Mouse (Mus musculus) urinary bladder, postnatal 4 days (tissue): ENCODE measurements around the gene Gm17268.
A peak's percentile ranks its signal among the peaks of the same experiment; 100 is the strongest.

Source experiments
- DNase-seq, 2 experiments: peaks; one replicate each; pipeline ENCODE4 v3.0.0; 2021 to 2022; ENCODE audit warnings: low spot score in 2 of 2

Gene Gm17268

DNA sequence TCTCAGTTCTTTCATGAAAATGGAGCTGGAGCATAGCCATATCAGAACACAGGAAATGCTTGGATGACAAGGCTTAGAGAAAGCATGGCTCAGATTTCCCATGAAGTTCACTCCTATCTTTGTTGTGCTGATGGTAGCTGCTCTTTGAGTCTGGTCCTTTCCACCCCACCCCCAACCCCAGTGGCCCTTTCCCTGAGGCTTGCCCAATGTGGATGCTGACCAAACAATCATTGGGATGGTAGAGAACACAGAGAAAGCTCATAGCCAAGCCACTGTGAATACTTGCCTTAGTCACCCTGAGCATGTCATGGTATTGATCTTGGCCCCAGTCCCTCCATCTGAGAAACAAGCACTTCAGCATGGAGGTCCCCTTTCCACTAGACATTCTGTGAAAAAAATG, 6.2 kb downstream of the Gm17268 start:
- DNase-seq: no peak

DNA sequence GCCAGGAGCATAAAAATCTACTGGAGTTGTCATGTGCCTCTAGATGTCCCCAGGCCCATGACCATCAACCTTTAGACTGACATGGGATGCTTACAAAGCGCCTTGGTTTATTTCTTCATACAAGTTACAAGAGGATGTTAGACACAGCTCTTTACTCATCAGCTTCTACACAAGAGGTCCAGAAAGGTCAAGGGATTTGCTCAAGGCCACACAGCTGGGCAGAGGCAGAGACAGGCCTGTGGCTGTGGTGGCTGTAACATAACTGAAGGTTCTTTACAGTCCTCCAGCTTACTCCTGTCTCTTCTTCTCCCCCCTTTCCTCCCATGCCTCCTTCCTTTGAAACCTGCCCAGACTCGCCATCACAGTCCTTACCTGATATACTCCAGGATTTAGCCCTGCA, 8.2 kb downstream of the Gm17268 start:
- DNase-seq: no peak

DNA sequence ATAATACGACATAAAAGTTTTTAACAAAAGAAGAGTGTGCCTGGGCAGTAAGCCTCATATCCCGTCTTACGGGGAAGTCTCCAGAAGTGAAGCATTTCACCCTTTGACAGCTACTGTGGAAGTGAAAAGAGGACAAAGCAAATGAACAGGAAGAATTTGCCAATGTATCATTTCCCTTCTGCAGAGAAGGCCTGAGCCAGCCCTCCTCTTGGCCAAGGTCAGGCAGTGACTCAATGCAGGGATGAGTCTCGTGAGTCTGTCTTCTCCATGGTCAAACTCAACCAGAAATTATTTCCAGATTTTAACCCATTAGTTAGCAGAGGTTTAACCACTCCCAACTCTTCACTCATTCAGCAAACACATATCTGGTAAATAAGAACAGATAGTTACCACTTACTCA, 14.6 kb downstream of the Gm17268 start:
- no peak for DNase-seq

DNA sequence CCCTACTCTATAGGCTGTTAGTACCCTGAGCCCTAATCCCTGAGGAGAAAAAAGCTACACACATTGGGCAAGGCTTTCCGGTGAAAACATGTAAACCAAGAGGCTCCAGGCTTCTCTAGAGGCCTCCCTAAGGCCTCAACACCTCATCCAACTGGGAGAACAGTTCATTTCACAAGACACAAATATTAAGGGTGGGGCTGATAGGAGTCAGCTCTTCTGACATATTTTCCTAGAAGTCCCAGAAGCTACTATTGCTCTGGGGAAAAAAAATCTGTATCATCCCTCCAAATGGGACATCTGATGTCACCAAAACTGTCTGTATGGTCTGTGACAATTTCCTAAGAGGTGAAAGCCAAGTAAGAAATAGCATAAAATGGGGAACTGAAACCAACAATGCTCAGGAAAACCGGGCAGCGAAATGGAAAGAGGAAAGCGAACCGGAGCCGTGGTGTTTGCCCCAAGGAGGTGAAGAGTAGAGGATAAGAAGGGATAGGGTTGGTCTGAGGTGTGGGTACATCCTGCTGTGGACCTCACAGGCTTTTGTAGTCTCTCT, 15.8 kb downstream of the Gm17268 start:
- no peak for DNase-seq

DNA sequence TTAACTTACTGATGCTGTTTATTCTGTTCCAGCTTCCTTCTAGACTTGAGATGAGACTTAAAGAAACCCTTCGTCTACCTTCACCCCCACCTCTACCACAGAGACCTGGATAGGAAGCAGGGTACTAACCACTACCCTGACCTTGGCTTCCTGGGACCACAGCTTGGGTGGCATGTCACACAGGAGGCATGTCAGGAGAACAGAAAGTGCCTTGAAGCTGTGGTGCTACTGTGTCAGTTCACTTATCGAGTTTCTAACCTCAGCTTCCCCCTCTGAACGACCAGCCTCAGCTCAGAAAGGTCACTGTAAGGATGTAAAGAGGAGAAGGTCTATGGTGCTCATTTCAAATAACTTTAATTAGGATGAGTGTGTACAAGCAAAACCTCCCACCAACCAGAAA, 17.0 kb downstream of the Gm17268 start:
- DNase-seq: no peak

DNA sequence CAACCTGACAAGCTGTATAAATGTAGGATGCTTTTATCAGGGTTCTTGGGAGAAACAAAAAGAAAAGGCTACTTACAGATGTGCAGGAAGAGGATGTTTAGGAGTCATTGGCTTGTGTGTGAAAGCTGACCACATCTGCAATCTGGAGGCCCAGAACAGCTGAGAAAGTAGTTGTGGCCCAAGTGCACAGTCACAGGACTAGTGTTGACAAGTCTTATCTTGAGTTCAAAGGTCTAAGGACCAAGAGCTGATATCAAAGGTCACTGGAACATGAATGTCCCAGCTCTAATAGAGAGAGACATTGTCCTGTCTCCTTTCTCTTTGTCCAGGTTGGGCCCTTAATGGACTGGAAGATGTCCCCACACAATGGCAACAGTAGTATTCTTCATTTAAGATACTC, 18.6 kb downstream of the Gm17268 start:
- DNase-seq: no peak

DNA sequence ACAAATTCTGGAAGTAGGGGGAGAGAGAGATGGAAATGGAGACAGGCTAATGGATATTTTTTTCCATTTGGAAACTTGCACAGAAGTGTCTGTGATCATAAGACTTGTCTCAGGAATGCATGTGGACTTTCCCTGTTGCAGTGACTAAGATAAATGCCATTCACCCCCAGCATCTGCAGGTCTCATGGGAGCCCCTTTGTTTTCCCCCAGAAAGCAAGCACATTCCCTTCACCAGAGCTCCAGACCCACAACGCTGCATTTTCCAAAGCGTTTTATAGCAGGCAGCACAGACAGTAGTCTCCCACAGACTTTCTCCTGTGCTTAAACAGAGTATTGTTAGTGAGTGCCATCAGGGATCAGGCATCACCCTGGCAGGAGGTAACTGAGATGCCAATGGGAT, 19.0 kb downstream of the Gm17268 start:
- DNase-seq: no peak

DNA sequence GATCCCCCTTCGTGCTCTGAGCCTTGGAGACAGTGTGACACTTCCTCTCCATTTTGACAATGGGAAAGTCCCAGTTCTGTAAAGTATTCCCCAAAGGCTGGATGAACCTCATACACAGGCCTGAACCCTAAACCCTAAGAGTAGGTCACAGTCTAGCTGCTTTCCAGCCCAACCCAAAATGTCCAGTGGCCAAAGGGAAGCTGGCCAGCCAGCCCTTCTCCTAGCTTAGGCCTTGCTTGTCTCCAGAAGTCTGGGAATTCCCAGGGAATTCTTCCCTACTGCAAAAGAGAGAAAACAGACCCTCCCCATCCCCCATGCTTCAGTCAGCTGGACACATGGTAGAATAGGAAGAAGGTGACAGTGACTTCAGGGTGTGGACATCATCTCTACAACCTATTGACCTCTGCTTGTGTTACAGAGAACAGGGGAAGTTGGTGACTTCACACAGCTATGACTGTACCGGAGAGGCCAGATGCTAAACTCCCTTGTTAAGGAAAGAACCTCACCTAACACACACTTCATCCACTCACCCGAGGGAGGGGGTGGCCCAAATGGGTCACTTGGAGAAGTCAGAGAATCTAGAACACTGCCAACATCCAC, 22.1 kb downstream of the Gm17268 start:
- DNase-seq: no peak

DNA sequence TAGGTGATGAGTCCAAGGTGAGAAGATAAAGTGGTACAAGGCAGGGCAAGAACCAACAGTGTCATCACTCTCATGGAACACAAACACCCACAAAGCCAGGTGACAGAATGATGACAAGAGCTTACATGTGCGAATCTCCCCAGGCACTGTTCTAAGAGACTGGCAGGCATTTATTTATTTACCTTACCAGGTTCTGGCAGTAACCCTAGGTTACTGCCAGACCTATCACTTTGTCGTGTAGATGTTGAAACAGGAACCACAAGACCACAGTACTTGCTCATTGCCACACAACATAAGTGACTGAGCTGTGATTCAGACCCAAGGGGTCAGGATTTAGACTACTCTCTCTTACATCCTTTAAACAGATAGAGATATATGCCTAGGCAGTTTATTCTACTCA, 23.3 kb downstream of the Gm17268 start:
- DNase-seq: no peak

DNA sequence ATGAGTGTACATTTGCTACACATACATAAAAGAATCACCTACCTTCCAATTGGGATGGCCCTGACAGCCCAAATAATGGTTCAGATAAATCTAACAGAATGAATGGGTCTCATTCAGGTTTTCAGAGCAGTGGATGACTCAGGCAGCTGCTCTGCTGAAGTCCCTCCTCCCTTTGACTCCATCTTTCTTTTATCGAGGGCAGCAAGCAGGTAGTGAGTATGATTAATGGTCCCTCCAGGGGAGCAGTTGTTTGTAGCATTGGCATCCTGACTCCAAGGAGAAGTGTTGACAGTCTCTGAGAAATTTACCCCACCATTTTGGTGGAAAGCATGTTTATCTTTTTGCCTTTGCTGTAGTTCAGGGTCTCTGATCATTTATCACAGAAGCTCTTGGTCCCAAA, 24.6 kb downstream of the Gm17268 start:
- DNase-seq: no peak

DNA sequence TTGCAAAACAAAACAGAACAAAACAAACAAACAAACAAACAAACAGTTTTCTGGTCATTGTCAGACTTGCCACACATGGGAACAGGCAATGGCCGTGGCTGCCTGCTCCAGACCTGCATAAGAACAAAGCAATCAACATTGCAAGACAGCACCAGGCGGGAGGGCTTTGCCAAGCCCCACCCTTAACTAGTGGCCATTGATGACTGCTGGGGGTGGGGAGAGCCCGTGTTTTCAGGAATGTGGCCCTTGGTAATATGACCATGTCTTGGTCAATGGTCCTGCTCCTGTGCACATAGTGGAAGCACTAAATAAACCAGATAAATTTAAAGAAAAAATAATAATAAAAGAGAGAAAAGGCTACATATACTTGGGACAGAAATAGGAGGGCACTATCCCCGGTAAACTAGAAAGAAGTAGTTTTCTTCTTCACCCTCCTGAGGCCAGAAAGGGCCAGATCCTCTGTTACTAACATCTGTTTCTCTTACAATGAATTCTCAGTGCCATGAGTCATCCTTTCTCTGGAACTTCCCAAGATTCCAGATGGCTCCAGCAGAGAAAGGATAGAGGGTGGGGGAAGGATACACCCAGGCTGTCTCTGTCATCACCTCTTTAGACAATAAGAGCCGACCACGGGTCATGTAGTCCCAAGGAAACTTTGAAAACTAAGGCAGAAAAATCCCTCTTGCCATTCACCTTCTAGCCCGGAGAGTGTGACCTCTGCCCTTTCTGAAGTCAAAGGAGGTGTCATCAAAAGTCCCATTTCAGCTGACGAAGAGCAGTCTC, 26.8 kb downstream of the Gm17268 start:
- DNase-seq: no peak

DNA sequence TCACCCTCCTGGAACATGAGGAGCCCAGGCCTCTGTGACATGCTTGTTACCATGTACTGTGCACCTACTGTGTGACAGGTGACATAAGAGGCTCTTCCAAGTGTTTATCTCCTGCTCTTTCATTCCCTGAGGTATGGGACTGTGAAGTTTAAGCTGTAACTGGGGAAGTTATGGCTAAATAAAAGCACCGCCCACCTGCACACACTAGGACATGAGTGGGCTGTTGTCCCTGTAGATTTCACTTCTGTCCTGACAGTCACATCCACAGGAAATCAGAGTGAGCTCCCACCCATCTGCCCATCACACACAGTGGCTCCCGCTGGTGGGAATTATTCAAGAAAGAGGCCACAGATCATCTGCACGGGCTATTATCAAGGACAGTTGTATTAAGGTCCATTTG, 28.2 kb downstream of the Gm17268 start:
- no peak for DNase-seq

DNA sequence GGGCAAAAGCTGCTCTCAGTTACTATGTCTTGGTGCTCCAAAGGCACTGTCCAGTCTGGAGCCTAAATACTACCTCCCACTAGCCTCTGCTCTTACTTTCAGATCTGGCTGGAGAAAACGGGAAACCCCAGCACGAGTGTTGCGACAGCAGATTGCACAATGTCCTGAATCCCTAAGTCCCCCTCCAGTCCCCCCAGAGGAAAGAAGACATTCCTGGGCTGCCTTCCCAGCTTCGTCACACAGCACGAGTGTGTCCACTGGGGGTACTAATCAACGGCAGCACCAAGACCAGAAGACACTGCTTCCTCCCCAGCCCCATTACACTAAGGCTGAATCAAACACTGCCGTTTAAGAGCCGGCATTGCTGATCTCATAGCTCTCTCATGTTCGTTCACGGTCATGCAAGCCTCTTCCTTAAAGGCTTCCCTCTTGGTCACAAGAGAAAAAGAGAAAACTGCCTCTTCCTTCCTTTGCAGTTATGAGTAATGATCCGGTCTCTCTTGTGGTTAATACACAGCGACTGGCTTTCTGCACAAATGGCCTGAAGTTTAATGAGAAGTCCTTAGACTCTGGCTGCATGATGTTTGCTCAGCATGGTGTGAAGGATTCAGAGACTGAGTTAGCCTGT, 31.5 kb downstream of the Gm17268 start:
- DNase-seq: peak; percentile 29 to 65

DNA sequence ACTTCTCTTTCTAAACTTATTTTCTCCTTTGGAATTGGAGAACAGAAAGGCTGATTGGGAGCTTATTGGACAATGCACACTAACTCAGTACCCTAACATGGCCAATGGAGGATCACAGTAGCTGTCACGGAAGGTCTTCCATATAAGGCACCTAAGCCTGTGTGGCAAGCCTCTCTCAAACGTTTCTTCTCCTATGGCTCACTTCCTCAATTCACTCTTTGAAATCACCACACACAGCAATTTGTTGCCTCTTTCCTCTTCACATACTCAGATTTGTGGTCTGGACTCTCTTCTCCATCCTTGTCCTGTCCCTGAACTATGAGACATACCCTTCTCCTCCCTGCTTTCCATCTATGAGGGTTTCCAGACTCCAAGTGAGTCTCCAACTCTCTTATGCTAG, 33.6 kb downstream of the Gm17268 start:
- no peak for DNase-seq

DNA sequence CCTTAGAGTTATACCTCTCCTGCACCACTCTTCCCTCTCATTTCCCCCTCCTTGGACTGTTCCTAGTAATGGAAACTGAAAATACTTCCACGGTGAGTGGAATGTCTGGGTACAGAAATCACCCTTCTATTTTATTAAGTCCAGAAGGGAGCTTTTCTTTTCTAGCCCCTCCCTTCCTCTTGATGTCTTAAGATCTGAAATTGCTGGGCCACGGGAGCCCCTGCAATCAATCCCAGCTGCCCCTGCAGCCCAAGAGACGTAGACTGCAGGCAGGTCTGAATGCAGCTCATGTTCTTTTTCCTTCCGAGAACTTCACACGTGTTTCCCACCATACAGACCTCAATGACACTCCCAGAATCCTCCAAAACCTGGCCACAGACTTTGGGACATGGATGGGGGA, 37.8 kb downstream of the Gm17268 start:
- DNase-seq: no peak

DNA sequence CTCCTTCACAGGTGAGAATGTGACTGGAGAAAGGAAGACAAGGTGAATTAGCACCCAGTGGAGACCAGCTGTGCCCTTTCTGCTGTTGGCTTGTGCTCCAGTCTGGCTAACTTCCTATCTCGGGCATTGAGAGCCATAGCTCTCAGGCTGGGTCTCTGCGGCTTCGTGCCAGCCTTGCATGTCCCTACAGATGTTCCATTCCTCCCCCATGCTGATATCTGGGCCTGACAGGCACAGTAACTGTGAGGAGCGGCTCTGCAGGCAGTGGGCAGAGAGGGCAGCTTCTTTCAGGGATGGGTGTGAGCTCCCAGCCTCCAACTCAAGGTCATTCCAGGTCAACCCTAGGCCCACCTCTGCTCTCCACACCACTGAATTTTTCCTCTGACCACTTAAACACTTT, 38.9 kb downstream of the Gm17268 start:
- no peak for DNase-seq

DNA sequence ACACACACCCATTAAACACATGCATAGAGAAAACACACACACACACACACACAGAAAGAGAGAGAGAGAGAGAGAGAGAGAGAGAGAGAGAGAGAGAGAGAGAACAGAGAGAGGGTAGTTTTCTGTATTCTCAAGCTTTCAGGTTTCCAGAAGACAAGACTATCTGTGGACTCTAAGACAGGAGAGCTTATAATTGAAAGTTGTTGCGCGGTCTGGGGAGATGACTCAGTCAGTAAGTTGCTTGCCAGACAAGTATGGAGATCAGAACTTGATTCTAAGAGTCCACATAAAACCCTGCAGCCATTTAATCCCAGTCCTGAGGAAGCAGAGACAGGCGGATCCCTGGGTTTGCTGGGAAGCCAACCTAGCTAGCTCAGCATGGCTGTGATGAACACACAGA, 39.7 kb downstream of the Gm17268 start:
- DNase-seq: no peak

DNA sequence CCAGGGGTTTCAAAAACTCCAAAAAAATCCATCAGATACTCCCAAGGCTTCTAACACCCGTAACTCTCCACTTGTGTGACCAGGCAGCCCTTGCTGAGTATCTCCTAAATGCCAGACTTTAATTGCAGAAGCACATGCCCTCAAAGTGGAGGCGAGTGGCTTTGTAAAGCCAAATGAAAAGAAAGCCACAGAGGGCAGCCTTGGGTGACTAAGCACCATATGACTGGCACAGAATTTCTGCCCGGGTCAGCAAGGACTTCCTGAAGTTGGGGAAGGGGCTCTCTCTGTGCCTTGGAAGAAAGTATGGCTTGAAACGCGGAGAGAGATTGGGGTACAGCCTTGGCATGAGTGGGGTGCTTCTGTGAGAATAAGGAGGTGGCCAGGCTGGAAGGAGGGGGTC, 41.3 kb downstream of the Gm17268 start:
- DNase-seq: no peak

DNA sequence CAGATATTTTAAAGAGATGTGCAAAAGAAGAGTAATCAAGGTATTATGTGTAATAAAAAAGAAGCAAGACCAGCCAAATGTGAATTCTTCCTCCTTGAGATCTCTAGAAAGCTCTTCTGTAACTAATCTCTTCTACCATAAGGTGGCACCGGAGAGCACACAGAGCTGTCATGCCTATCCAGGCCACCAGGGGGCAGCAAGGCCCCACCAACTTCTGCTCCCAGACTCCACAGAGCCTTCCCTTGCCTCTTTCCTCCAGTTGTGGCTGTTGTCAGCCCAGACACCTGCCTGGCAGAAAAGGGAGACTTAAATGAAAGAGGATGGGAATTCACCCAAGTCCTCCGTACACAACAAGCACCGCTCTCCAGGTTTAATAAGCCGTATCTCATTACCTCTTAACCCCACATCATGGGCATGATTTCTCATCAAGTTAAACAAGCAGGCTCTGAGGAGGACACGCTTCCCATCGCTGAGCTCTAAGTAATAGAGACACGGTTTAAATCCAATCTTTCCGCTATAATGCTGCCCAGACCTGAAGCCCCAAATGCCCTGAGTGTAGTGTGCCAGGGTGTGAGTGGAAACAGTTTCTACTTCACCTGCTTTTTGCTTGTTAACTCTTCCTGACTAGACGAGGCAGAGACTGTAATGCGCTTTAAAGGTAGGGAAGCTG, 42.1 kb downstream of the Gm17268 start:
- DNase-seq: peak; percentile 60 to 68

DNA sequence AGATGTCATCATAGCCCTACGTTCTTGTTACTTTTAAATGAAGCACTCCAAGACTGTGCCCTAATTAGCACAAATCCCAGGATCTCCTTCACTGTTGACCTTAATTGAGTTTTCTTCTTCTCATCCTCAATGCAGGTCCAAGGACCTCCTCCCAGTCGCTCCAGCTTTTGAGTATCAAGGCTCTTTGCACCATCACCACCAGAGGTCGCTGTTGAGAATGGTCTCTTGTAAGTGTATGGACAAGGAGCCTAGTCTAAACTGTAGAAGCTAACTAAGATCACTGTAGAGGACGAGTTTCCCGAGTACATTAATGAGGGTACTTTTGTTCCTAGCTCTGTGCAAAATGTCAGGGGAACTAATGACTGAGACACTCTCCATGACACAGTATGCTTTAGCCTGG, 55.2 kb downstream of the Gm17268 start:
- peak in 1 of 2 experiments; percentile 69 for DNase-seq

DNA sequence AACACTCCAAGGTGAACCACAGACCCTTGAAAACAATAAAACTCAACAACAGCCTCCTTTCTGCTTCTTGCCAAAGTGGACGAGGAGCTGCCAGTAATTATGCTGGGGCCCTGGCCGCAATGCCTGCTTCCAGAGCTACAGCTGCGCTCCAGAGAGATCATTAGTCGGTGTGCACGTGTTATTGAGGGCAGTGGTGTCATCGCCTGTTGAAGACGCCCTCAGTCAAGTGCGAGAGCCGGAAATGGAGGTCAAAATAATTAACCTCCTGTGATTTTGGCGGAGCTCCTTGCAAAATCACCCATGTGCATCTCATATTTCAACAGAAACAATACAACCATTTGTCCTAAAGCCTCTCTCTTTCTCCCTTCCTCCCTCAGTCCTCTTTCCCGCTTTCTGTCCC, 56.2 kb downstream of the Gm17268 start:
- DNase-seq: no peak
